Mouse (Mus musculus): Measurements from ENCODE around the gene Kif3a. TPM values are rescaled to one million over a fixed set of nuclear protein-coding genes. Genes with fewer than 3 reads are reported as not detected.

Kif3a gene
- total and polyA plus RNA-seq, 2 experiments from 2014 or later = 6.1 to 23.7 TPM

- no peaks in the 10 kb centered on the region for H3K9me3 ChIP-seq (replicated peaks; ENCODE audit: control insufficient read depth, low read length)
- TF ChIP-seq CTCF (IDR thresholded peaks at IDR 0.05; ENCODE audit: low read depth) (no peak), EP300 (IDR thresholded peaks at IDR 0.05; ENCODE audit: low read depth) (no peak)
- no peak within 1 kb of the TSS for H3K9ac ChIP-seq (replicated peaks; ENCODE audit: low read depth, low read length)
- H3K27me3 ChIP-seq (ENCODE audit: control insufficient read depth, insufficient read depth, low read length) = no peaks in the 10 kb centered on the region
- H3K36me3 ChIP-seq (replicated peaks; ENCODE audit: control insufficient read depth, insufficient read depth, low read length) = no peaks in the 10 kb centered on the region
- no peaks in the 10 kb centered on the region for H3K4me1 ChIP-seq (ENCODE audit: control insufficient read depth, insufficient read depth)
- ATAC-seq (ENCODE audit: insufficient read depth, low read depth) (no peak), DNase-seq (ENCODE audit: low spot score) (no peak)
- no peak within 1 kb of the TSS for H3K27ac ChIP-seq (ENCODE audit: low read depth)
- no peak within 1 kb of the TSS for H3K4me3 ChIP-seq (ENCODE audit: low read depth, low read length)
- H3K4me2 ChIP-seq (ENCODE audit: low read depth, low read length) = no peak within 1 kb of the TSS
- WGBS = 53% methylated on average over 7 of the region's 7 CpGs
Observed at GRCm38 (mm10) chr11:53618619-53619198, 51.5 kb downstream of the Kif3a start, which contains the start of gene Il4. TSS of gene Il4 (minus strand) at chr11:53618669.

DNA sequence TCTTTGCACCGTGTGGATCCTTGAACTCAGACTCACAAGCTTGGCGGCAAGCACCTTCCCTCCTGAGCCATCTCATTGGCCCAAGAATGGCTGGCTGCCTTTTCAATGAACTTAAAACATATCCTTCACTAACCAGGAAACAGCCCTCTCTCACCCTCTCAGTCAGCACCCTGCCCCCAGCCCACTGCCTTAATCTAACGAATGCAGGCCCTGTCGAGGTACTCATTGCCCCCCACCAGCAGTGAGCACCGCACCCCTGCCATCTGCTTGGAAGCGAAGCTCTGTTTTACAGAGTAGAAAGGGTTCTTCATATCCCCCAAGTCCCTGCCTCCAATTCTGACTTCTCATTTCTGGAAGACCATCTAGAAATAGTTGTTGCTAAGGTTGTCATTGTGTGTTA lies 52.2 kb downstream of the Kif3a start:
- H3K27me3 ChIP-seq (ENCODE audit: control insufficient read depth, insufficient read depth, low read length) = no peaks in the 10 kb centered on the region
- no peaks in the 10 kb centered on the region for H3K4me1 ChIP-seq (ENCODE audit: control insufficient read depth, insufficient read depth)
- DNase-seq (ENCODE audit: low spot score) (no peak), ATAC-seq (ENCODE audit: insufficient read depth, low read depth) (no peak)
- no peak overlapping the region for H3K4me3 ChIP-seq (ENCODE audit: low read depth, low read length)
- H3K27ac ChIP-seq (ENCODE audit: low read depth) = no peak overlapping the region
- H3K4me2 ChIP-seq (ENCODE audit: low read depth, low read length) = no peak overlapping the region
- no peak for TF ChIP-seq CTCF (IDR thresholded peaks at IDR 0.05; ENCODE audit: low read depth)
- no peak for TF ChIP-seq EP300 (IDR thresholded peaks at IDR 0.05; ENCODE audit: low read depth)
- no peak overlapping the region for H3K9ac ChIP-seq (replicated peaks; ENCODE audit: low read depth, low read length)
- 62% methylated on average over 6 of the region's 6 CpGs for WGBS
- H3K36me3 ChIP-seq (replicated peaks; ENCODE audit: control insufficient read depth, insufficient read depth, low read length) = no peaks in the 10 kb centered on the region
- no peaks in the 10 kb centered on the region for H3K9me3 ChIP-seq (replicated peaks; ENCODE audit: control insufficient read depth, low read length)

DNA sequence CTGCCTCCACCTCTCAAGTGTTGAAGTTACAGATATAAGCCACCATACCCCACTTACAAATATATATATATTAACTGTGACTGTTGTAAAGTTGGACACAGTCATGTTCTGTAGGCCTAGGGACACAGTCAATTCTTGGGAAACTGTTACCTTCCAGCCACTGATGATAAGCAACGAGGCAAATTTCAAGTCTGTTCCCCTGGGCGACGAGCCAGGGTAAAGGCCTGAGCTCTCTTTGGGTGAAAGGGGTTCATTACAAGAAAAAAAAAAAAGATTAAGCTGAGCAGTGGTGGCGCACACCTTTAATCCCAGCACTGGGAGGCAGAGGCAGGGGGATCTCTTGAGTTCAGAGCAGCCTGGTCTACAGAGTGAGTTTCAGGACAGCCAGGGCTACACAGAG lies 52.9 kb downstream of the Kif3a start:
- H3K27ac ChIP-seq (ENCODE audit: low read depth) = no peak overlapping the region
- H3K36me3 ChIP-seq (replicated peaks; ENCODE audit: control insufficient read depth, insufficient read depth, low read length) = no peaks in the 10 kb centered on the region
- no peak for TF ChIP-seq EP300 (IDR thresholded peaks at IDR 0.05; ENCODE audit: low read depth)
- no peak for TF ChIP-seq CTCF (IDR thresholded peaks at IDR 0.05; ENCODE audit: low read depth)
- H3K27me3 ChIP-seq (ENCODE audit: control insufficient read depth, insufficient read depth, low read length) = no peaks in the 10 kb centered on the region
- 73% methylated on average over 4 of the region's 4 CpGs for WGBS
- ATAC-seq (ENCODE audit: insufficient read depth, low read depth) (no peak), DNase-seq (ENCODE audit: low spot score) (no peak)
- H3K4me1 ChIP-seq (ENCODE audit: control insufficient read depth, insufficient read depth) = no peaks in the 10 kb centered on the region
- H3K4me2 ChIP-seq (ENCODE audit: low read depth, low read length) = no peak overlapping the region
- H3K9me3 ChIP-seq (replicated peaks; ENCODE audit: control insufficient read depth, low read length) = no peaks in the 10 kb centered on the region
- no peak overlapping the region for H3K9ac ChIP-seq (replicated peaks; ENCODE audit: low read depth, low read length)
- H3K4me3 ChIP-seq (ENCODE audit: low read depth, low read length) = no peak overlapping the region

DNA sequence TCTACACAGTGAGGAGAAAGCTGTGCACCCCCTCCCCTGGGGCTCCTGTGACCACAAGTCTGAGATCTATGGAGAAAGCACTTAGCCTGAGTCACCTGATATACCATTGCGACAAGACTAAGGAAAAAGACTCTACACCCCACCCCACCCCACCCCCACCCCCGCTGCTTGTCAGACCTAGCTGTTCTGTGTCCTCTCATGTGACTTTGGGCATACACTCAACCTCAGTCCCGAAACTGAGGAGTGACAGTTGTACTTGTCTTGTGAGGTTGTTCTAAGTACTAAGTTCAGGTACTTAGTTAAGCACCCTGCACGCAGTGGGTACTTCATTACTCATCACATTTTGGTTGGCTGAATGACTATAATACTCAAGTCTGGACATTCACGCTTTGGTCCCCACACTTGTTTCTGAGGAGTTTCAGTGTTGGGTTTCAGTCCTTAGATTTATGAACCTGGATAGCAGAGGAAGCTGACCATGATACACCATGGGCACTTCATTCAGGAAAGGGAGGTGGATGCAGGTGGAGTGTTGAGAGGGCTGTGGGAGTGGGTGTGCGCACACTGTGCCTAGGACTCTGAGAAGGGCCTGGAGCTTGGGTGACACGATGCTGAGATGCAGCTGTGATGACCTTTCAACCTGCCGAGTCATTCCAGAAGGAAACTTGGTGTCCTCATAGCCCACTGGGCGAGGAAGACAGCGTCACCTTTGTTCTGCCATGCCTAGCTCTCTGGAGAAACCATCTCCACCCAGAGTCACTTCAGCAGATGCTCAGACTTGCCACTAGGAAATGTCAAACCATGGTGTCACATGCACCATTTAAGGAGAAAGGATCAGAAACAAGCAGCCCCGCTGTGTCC lies 54.6 kb downstream of the Kif3a start:
- Histone ChIP-seq H3K9ac (replicated peaks; ENCODE audit: low read depth, low read length) (no peak overlapping the region), H3K4me1 (ENCODE audit: control insufficient read depth, insufficient read depth) (no peaks in the 10 kb centered on the region), H3K9me3 (replicated peaks; ENCODE audit: control insufficient read depth, low read length) (no peaks in the 10 kb centered on the region), H3K4me2 (ENCODE audit: low read depth, low read length) (no peak overlapping the region), H3K4me3 (ENCODE audit: low read depth, low read length) (no peak overlapping the region), H3K27ac (ENCODE audit: low read depth) (no peak overlapping the region), H3K36me3 (replicated peaks; ENCODE audit: control insufficient read depth, insufficient read depth, low read length) (no peaks in the 10 kb centered on the region), H3K27me3 (ENCODE audit: control insufficient read depth, insufficient read depth, low read length) (no peaks in the 10 kb centered on the region)
- TF ChIP-seq EP300 (IDR thresholded peaks at IDR 0.05; ENCODE audit: low read depth) = no peak
- no peak for TF ChIP-seq CTCF (IDR thresholded peaks at IDR 0.05; ENCODE audit: low read depth)
- ATAC-seq (ENCODE audit: insufficient read depth, low read depth) = no peak
- WGBS = 76% methylated on average over 11 of the region's 11 CpGs
- no peak for DNase-seq (ENCODE audit: low spot score)

DNA sequence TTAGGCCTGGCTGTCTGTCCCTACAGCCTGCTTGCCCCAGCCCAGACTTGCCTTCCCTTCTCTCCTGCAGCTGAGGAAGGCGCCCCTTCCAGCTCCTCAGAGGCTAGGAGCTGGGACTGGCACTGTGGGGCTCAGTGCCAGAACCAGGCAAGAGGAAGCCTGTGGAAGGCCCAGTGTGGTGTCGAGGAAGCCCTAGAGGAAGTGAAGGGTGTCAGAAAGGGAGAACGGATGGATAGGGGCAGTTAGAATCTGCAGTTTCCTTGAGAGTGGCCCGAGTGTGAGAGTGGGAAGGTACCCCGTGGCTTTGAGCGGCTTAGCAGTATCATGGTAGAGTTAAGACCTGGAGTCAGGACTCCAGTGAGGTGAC lies 55.2 kb downstream of the Kif3a start:
- 64% methylated on average over 6 of the region's 6 CpGs for WGBS
- DNase-seq (ENCODE audit: low spot score) = no peak
- Histone ChIP-seq H3K4me1 (ENCODE audit: control insufficient read depth, insufficient read depth) (no peaks in the 10 kb centered on the region), H3K4me3 (ENCODE audit: low read depth, low read length) (no peak overlapping the region), H3K36me3 (replicated peaks; ENCODE audit: control insufficient read depth, insufficient read depth, low read length) (no peaks in the 10 kb centered on the region), H3K9me3 (replicated peaks; ENCODE audit: control insufficient read depth, low read length) (no peaks in the 10 kb centered on the region), H3K4me2 (ENCODE audit: low read depth, low read length) (no peak overlapping the region), H3K27ac (ENCODE audit: low read depth) (no peak overlapping the region), H3K27me3 (ENCODE audit: control insufficient read depth, insufficient read depth, low read length) (no peaks in the 10 kb centered on the region), H3K9ac (replicated peaks; ENCODE audit: low read depth, low read length) (no peak overlapping the region)
- TF ChIP-seq CTCF (IDR thresholded peaks at IDR 0.05; ENCODE audit: low read depth) (no peak), EP300 (IDR thresholded peaks at IDR 0.05; ENCODE audit: low read depth) (no peak)
- no peak for ATAC-seq (ENCODE audit: insufficient read depth, low read depth)

Data from heart, postnatal 0 days (tissue).